Mouse (Mus musculus) kidney, adult 2 months (tissue): ENCODE measurements around the gene Nfam1.

Experiments
- CTCF ChIP-seq: fragments of 200-500 bp; conservative IDR thresholded peaks from 2 replicates; pipeline ENCODE4 v1.5.1; 2011; ENCODE audit warnings: low read depth, mild to moderate bottlenecking, control low read depth, low read length, moderate library complexity, mixed read lengths; ENCODE audit not compliant: insufficient read depth, insufficient read length
- POLR2A ChIP-seq: fragments of 200-500 bp; IDR thresholded peaks from one replicate; pipeline ENCODE4 v1.6.1; 2011; ENCODE audit warnings: low read depth, low read length, control low read depth

DNA sequence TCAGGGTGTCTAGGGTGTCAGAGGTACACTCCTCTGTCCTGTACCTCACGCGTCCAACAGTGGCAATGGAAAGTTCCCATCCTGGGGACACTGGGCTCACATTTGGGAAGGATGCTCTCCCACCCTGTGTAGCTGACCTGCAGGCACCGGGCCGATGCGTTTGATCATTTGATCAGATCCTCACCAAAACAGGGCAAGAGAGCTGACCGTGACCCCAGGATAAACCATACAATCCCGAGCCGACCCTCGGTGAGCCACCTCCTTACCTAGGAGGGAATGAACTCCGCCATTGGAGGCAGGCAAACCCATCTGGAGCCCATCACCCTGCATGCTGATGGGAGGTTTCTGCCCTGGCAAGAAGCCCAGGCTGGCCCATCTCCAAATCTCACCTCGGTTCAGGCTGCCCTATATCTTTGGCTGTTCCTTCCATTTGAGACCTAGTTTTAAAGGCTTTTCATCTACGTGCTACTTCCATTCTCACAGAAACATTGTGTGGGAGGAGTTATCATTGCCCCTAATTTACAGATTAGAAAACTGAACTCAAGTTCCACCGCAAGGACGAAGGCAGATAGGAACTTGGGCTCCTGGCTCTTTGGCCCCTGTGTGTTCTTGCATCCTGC is 3.9 kb upstream of the Nfam1 start:
- TF ChIP-seq POLR2A (no peak), CTCF (no peak)
